In genomic region chr17:62744239-62744638, GRCm38 (mm10) we compare ENCODE assay signal across 20 mouse cellular contexts.
"Had no signal": no experiment of that assay in that cellular context is flagged by ENCODE, and none has a peak within 500 bp of the region (broad histone marks: within the 10 kb centered on the region; RNA-seq: fewer than 3 reads in every experiment).

No protein-coding gene starts in this region.

- H3K27me3 ChIP-seq: heart, embryonic 12.5 days; hindbrain, embryonic 13.5 days; hindbrain, embryonic 15.5 days; limb, embryonic 15.5 days had no signal

- H3K9me3 ChIP-seq: heart, embryonic 10.5 days; heart, embryonic 12.5 days; hindbrain, embryonic 13.5 days; hindbrain, embryonic 15.5 days; limb, embryonic 13.5 days; limb, embryonic 15.5 days had no signal

- H3K4me3 ChIP-seq: gastrocnemius, adult 2 months; heart, embryonic 10.5 days; heart, embryonic 12.5 days; hindbrain, embryonic 13.5 days; hindbrain, embryonic 15.5 days; layer of hippocampus, adult 2 months; limb, embryonic 13.5 days; limb, embryonic 15.5 days had no signal

- H3K4me2 ChIP-seq: heart, embryonic 12.5 days; hindbrain, embryonic 13.5 days; hindbrain, embryonic 15.5 days; limb, embryonic 13.5 days; limb, embryonic 15.5 days; liver, embryonic 11.5 days had no signal

- H3K36me3 ChIP-seq: heart, embryonic 10.5 days; heart, embryonic 12.5 days; hindbrain, embryonic 13.5 days; hindbrain, embryonic 15.5 days; limb, embryonic 15.5 days had no signal

- H3K27ac ChIP-seq: gastrocnemius, adult 2 months; heart, embryonic 10.5 days; hindbrain, embryonic 13.5 days; hindbrain, embryonic 15.5 days; hindbrain, postnatal 0 days; layer of hippocampus, adult 2 months; limb, embryonic 13.5 days; limb, embryonic 15.5 days; liver, embryonic 14.5 days had no signal

- DNase-seq: gastrocnemius, adult 2 months; gastrocnemius, postnatal 10 days; gastrocnemius, postnatal 25 days; heart, postnatal 10 days; kidney, adult 18-20 months; kidney, adult 8-10 months; kidney, postnatal 10 days; kidney, postnatal 25 days; kidney, postnatal 4 days; left cerebral cortex, postnatal 4 days had no signal

- ATAC-seq: hindbrain, postnatal 0 days had no signal

- H3K9ac ChIP-seq: heart, embryonic 12.5 days; hindbrain, embryonic 13.5 days; hindbrain, embryonic 15.5 days; limb, embryonic 13.5 days; limb, embryonic 15.5 days; liver, embryonic 14.5 days had no signal
